Mouse (Mus musculus): ENCODE results near the gene Fgf22. TPM values are rescaled to one million over a fixed set of nuclear protein-coding genes. Genes with fewer than 3 reads are reported as not detected.

Fgf22 gene
- polyA plus RNA-seq, 1 experiment from 2014 or later: 0.09 TPM

- Histone ChIP-seq H3K27ac (no peak overlapping the region), H3K4me3 (replicated peaks) (no peak overlapping the region), H3K9ac (no peak overlapping the region), H3K27me3 (replicated peaks) (no peaks in the 10 kb centered on the region), H3K36me3 (peaks cover 44% of the 10 kb centered on the region), H3K4me2 (replicated peaks) (no peak overlapping the region), H3K4me1 (replicated peaks) (peaks cover 21% of the 10 kb centered on the region), H3K9me3 (no peaks in the 10 kb centered on the region)
- WGBS: 92% methylated on average over 11 of the region's 11 CpGs
- no peak for ATAC-seq
These were observed 5.8 kb downstream of the Fgf22 start for GRCm38 (mm10) chr10:79760603-79761143.

DNA sequence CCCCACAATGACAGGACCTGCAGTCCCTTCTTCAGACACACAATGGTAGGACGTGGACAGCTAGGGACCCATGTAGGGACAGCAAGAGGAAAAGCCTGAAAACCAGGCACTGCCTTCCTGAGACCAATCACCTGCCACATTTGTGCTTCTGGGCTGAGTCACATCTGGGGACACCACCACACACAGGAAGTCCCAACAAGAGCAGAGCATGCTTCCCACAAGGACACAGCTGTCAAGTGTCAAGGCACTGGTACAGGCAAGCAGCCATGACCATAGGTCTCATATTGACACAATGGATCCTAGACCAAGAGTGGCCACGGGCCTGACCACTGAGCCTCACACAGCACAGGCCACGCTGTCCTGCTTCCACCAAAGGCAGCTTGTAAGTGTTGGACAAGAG, 8.0 kb downstream of the Fgf22 start:
- peaks cover 40% of the 10 kb centered on the region for H3K36me3 ChIP-seq
- no peak for ATAC-seq
- H3K4me1 ChIP-seq (replicated peaks): peaks cover 33% of the 10 kb centered on the region
- no peak overlapping the region for H3K9ac ChIP-seq
- no peak overlapping the region for H3K27ac ChIP-seq
- no peaks in the 10 kb centered on the region for H3K27me3 ChIP-seq (replicated peaks)
- H3K9me3 ChIP-seq: no peaks in the 10 kb centered on the region
- WGBS: 86% methylated on average over 3 of the region's 3 CpGs
- no peak overlapping the region for H3K4me3 ChIP-seq (replicated peaks)
- no peak overlapping the region for H3K4me2 ChIP-seq (replicated peaks)

DNA sequence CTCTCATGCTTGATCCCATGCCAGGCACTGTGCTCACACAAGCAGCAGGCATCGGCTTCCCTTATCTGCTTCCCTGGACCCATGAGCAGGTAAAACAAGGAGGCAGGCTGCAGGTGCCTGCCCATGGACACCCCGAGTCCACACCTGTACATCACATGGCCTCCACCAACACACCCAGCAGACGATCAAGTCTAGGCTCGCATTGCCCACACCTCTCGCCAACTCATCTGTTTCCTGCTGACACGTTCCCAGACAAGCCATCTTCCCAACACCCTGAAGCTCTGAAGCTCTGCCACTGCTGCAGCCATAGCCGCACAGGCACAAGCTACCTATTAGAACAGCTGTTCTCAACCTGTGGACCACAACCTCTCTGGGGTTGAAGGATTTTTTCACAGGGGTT, 9.4 kb downstream of the Fgf22 start:
- Histone ChIP-seq H3K9me3 (no peaks in the 10 kb centered on the region), H3K4me2 (replicated peaks) (no peak overlapping the region), H3K4me3 (replicated peaks) (no peak overlapping the region), H3K27ac (no peak overlapping the region), H3K4me1 (replicated peaks) (peaks cover 40% of the 10 kb centered on the region), H3K9ac (no peak overlapping the region), H3K36me3 (peaks cover 26% of the 10 kb centered on the region), H3K27me3 (replicated peaks) (no peaks in the 10 kb centered on the region)
- no peak for ATAC-seq
- 75% methylated on average over 7 of the region's 7 CpGs for WGBS

- no peak for ATAC-seq
- Histone ChIP-seq H3K4me3 (replicated peaks) (peak overlapping the region; percentile 93), H3K36me3 (peaks cover 20% of the 10 kb centered on the region), H3K9ac (peak overlapping the region; percentile 94; the same call in 1 of the 2 replicates), H3K27ac (no peak overlapping the region), H3K4me2 (replicated peaks) (peak overlapping the region; percentile 81), H3K27me3 (replicated peaks) (no peaks in the 10 kb centered on the region), H3K9me3 (no peaks in the 10 kb centered on the region), H3K4me1 (replicated peaks) (peaks cover 40% of the 10 kb centered on the region)
- 60% methylated on average over 2 of the region's 2 CpGs for WGBS
These were observed 10.4 kb downstream of the Fgf22 start for GRCm38 (mm10) chr10:79765228-79765745.

GRCm38 (mm10) chr10:79766001-79766507, 11.2 kb downstream of the Fgf22 start:
- H3K27ac ChIP-seq: peak overlapping the region; percentile 94

GRCm38 (mm10) chr10:79766508-79767325, 11.8 kb downstream of the Fgf22 start, which contains the start of gene Rnf126:
Gene Rnf126 (minus strand): TSS chr10:79766952.
- peak within 1 kb of the TSS; percentile 81 for H3K4me2 ChIP-seq (replicated peaks)
- peaks cover 6% of the 10 kb centered on the region for H3K36me3 ChIP-seq
- peak; percentile 96 for ATAC-seq
- H3K9ac ChIP-seq: peak within 1 kb of the TSS; percentile 94
- H3K27ac ChIP-seq: peak within 1 kb of the TSS; percentile 94
- no peaks in the 10 kb centered on the region for H3K27me3 ChIP-seq (replicated peaks)
- under 1% methylated on average over 101 of the region's 101 CpGs for WGBS
- H3K4me3 ChIP-seq (replicated peaks): peak within 1 kb of the TSS; percentile 93
- no peaks in the 10 kb centered on the region for H3K9me3 ChIP-seq
- H3K4me1 ChIP-seq (replicated peaks): peaks cover 40% of the 10 kb centered on the region

More at GRCm38 (mm10) chr10:79766001-79766507, 11.2 kb downstream of the Fgf22 start:
- H3K9ac ChIP-seq: peak overlapping the region; percentile 94
- WGBS: 6% methylated on average over 16 of the region's 16 CpGs
- H3K4me1 ChIP-seq (replicated peaks): peaks cover 40% of the 10 kb centered on the region
- peaks cover 13% of the 10 kb centered on the region for H3K36me3 ChIP-seq
- peak overlapping the region; percentile 81 for H3K4me2 ChIP-seq (replicated peaks)
- ATAC-seq: no peak
- no peaks in the 10 kb centered on the region for H3K9me3 ChIP-seq
- no peaks in the 10 kb centered on the region for H3K27me3 ChIP-seq (replicated peaks)
- peak overlapping the region; percentile 93 for H3K4me3 ChIP-seq (replicated peaks)

- H3K4me1 ChIP-seq (replicated peaks): peaks cover 40% of the 10 kb centered on the region
- H3K9ac ChIP-seq: peak overlapping the region; percentile 49
- H3K4me3 ChIP-seq (replicated peaks): peak overlapping the region; percentile 93
- H3K27ac ChIP-seq: peak overlapping the region; percentile 94
- no peaks in the 10 kb centered on the region for H3K27me3 ChIP-seq (replicated peaks)
- H3K9me3 ChIP-seq: no peaks in the 10 kb centered on the region
- H3K36me3 ChIP-seq: no peaks in the 10 kb centered on the region
- peak overlapping the region; percentile 81 for H3K4me2 ChIP-seq (replicated peaks)
- WGBS: 10% methylated on average over 40 of the region's 40 CpGs
- ATAC-seq: peak; percentile 78
These were observed 12.7 kb downstream of the Fgf22 start for GRCm38 (mm10) chr10:79767372-79768244.

DNA sequence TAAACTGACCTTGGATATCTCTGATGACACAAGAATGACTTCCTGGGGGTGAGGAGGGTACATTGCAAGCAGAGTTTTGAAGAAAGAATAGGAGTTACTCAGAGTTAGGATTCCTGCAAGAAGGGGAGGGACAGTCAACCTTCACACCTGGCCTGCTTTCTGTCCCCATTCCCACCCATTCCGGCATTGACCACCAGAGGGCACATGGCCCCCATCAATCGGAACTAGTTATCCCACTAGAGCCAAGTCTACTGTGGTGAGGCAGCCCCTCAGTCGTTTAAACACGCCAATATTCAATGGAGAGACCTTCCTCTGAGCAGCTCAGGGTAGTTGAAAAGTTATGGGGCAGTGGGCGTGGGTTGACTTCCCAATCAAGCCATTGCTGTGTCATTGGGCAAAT, 13.5 kb downstream of the Fgf22 start:
- ATAC-seq: no peak
- no peak overlapping the region for H3K4me3 ChIP-seq (replicated peaks)
- no peaks in the 10 kb centered on the region for H3K27me3 ChIP-seq (replicated peaks)
- H3K4me2 ChIP-seq (replicated peaks): no peak overlapping the region; the same call in 1 of the 2 replicates
- H3K4me1 ChIP-seq (replicated peaks): peaks cover 40% of the 10 kb centered on the region
- no peaks in the 10 kb centered on the region for H3K9me3 ChIP-seq
- H3K9ac ChIP-seq: no peak overlapping the region
- under 1% methylated on average over 5 of the region's 5 CpGs for WGBS
- no peak overlapping the region for H3K27ac ChIP-seq
- H3K36me3 ChIP-seq: no peaks in the 10 kb centered on the region

DNA sequence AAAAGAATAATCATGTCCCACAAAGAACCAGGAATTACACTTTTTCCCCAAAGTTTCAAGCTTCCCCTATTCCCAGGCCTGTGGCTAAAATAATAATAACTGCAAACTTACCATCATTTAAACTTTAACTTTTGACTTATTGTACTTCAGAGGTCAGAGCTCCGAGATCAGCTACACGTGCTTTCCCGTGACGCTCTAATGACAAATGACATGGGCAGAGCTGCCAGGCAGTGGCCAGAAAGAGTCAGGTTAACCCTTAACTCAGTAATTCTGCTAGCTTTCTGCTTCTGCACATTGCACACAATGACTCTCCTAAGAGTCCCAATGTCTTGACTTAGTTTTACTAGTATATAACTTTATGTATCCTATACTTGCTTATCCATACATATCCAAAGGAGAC, 14.5 kb downstream of the Fgf22 start:
- Histone ChIP-seq H3K9ac (no peak overlapping the region), H3K4me2 (replicated peaks) (no peak overlapping the region), H3K4me1 (replicated peaks) (peaks cover 33% of the 10 kb centered on the region), H3K9me3 (no peaks in the 10 kb centered on the region), H3K36me3 (no peaks in the 10 kb centered on the region), H3K27ac (no peak overlapping the region), H3K4me3 (replicated peaks) (no peak overlapping the region), H3K27me3 (replicated peaks) (no peaks in the 10 kb centered on the region)
- ATAC-seq: no peak
- WGBS: 33% methylated on average over 4 of the region's 4 CpGs

- Histone ChIP-seq H3K9ac (no peak overlapping the region), H3K4me1 (replicated peaks) (peaks cover 18% of the 10 kb centered on the region), H3K36me3 (no peaks in the 10 kb centered on the region), H3K9me3 (no peaks in the 10 kb centered on the region), H3K27me3 (replicated peaks) (no peaks in the 10 kb centered on the region), H3K27ac (no peak overlapping the region), H3K4me3 (replicated peaks) (no peak overlapping the region), H3K4me2 (replicated peaks) (no peak overlapping the region)
- WGBS: 90% methylated on average over 3 of the region's 3 CpGs
- no peak for ATAC-seq
These were observed 17.4 kb downstream of the Fgf22 start for GRCm38 (mm10) chr10:79772320-79772719.

GRCm38 (mm10) chr10:79773208-79773607, 18.3 kb downstream of the Fgf22 start:
- Histone ChIP-seq H3K27me3 (replicated peaks) (no peaks in the 10 kb centered on the region), H3K36me3 (no peaks in the 10 kb centered on the region), H3K4me1 (replicated peaks) (peaks cover 18% of the 10 kb centered on the region), H3K27ac (no peak overlapping the region), H3K9ac (no peak overlapping the region), H3K4me3 (replicated peaks) (no peak overlapping the region), H3K9me3 (no peaks in the 10 kb centered on the region), H3K4me2 (replicated peaks) (no peak overlapping the region)
- no peak for ATAC-seq
- WGBS: 92% methylated on average over 2 of the region's 2 CpGs

Data from intestine, embryonic 15.5 days (tissue).